Mouse (Mus musculus): Measurements from ENCODE around the gene Lhx1.

The Lhx1 gene

DNA sequence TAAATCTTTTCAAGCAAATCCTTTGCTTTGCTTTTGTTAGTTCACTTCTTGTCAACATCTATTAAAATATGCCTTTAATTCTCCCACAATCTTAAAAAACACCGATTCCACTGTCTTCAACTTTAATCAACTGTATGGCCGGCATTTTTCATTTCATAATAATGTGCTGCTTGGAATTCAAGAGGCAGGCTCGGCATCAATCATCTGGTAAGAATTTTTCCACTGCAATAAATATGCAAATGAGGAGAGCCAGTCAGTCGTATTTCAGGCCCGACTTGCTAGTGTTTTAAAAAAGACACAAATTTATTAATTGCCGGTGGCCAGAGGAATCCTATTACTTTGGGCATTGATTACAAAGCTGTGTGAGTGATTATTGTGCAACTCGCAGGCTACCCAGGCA, 43.7 kb downstream of the Lhx1 start:
- DNase-seq (ENCODE audit: low spot score in 2 of 2) = no peak

DNA sequence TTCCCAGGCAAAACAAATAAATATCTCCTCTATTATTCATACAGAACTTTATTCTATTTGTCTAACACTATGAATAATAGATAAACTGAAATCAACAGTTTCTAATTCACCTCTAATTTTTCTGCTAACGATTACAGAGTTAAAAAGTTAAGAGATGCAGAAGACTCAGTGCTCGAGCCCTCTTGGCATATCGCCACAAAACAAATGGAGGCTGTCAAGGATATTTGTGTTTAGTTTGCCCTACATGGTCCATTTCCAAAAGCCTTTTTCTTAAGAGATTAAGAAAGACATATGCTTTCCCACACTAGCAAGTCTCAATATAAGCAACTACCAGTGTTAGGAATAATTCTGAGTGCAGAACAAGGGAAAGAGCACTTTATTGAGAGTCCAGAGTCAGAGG, 44.9 kb downstream of the Lhx1 start:
- DNase-seq (ENCODE audit: low spot score in 2 of 2) = no peak

DNA sequence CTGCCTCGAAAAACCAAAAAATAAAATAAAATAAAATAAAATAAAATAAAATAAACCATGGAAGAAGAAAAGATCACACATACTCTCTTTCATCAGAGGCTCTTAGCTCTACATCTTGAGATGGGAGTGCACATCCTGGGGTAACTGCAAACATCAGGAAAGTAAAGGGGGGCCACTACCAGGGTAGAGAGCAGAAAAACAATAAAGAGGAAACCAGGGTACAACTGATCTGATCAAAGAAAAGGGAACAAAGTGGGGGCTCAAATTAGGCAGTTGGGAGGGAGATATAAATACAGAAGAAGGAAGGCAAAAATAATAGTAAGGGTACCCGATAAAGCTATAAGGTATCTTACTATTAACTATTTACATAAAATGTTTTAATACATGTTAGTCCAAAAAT, 48.7 kb downstream of the Lhx1 start:
- no peak for DNase-seq (ENCODE audit: low spot score in 2 of 2)

DNA sequence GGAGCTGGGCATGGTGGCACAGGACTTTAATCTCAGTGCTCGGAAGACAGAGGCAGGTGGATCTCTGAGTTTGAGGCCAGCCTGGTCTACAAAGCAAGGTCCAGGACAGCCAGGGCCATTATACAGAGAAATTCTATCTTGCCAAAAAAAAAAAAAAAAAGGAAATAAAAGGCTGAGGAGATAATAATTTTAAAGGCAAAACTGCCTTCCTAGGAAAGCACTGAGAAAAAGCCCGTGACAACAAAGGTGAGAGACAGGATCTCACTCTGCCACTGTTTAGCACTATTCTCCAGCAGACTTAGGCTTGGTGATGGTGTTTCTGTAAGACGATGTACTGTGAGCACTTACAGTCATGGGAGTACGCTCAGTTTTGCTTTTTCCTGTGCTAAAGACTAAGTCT, 49.3 kb downstream of the Lhx1 start:
- DNase-seq (ENCODE audit: low spot score in 2 of 2) = no peak

GRCm38 (mm10) chr11:84473093-84473667, 52.2 kb downstream of the Lhx1 start:
- DNase-seq (ENCODE audit: low spot score in 2 of 2) = no peak

Data from frontal cortex, postnatal 10 days (tissue).